Mouse (Mus musculus) forebrain, embryonic 10.5 days (tissue): ENCODE data around the gene Smpdl3a. TPM values are rescaled to one million over a fixed set of nuclear protein-coding genes. Genes with fewer than 3 reads are reported as not detected.

Experiments
- DNase-seq: peaks from one replicate; pipeline ENCODE4 v3.0.0-alpha.2; 2017; ENCODE audit warnings: low spot score; ENCODE audit errors: extremely low spot score
- H3K27ac ChIP-seq: fragments of 300-500 bp; sonication (generic); 2 replicates; pipeline ENCODE4 v1.5.1; 2016; ENCODE audit warnings: mild to moderate bottlenecking
- H3K27me3 ChIP-seq: fragments of 300-500 bp; sonication (generic); 2 replicates; pipeline ENCODE4 v1.6.1; 2016; ENCODE audit warnings: mild to moderate bottlenecking; ENCODE audit not compliant: poor library complexity, severe bottlenecking
- H3K36me3 ChIP-seq: fragments of 300-500 bp; sonication (generic); replicated peaks from 2 replicates; pipeline ENCODE4 v1.6.1; 2016; ENCODE audit warnings: mild to moderate bottlenecking, moderate library complexity
- H3K4me1 ChIP-seq: fragments of 300-500 bp; sonication (generic); 2 replicates; pipeline ENCODE4 v1.6.1; 2016
- H3K4me3 ChIP-seq: fragments of 300-500 bp; sonication (generic); 2 replicates; pipeline ENCODE4 v1.5.1; 2016; ENCODE audit warnings: mild to moderate bottlenecking, moderate library complexity
- H3K9me3 ChIP-seq: fragments of 300-500 bp; sonication (generic); 2 replicates; pipeline ENCODE4 v1.6.1; 2016; ENCODE audit warnings: mild to moderate bottlenecking, moderate library complexity
- WGBS: fragments of 180-500 bp; shearing (Covaris S2); methylation state at CpG from one replicate; pipeline ENCODE4 v1.1.7; 2016; 5-methylcytosine and 5-hydroxymethylcytosine counted together
- polyA plus RNA-seq: library from polyadenylated mRNA; unstranded; fragments of >200 nt; fragmentation: Nextera tagmentation; extraction: Ambion mirVana; gene quantifications from 2 replicates; pipeline ENCODE4 v1.2.1, GENCODE M21; 2016

Gene Smpdl3a
- polyA plus RNA-seq, 1 experiment from 2014 or later = 5.9 TPM

GRCm38 (mm10) chr10:57835094-57835493 lies 41.0 kb downstream of the Smpdl3a start:
- Histone ChIP-seq H3K4me1 (no peaks in the 10 kb centered on the region), H3K36me3 (no peaks in the 10 kb centered on the region), H3K4me3 (no peak overlapping the region), H3K27me3 (no peaks in the 10 kb centered on the region), H3K27ac (no peak overlapping the region), H3K9me3 (0 out of 2 replicates have a peak, but pooled peaks cover 2% of the 10 kb centered on the region)
- DNase-seq = no peak
- 89% methylated on average over 1 of the region's 1 CpGs for WGBS

- no peak for DNase-seq
- Histone ChIP-seq H3K36me3 (no peaks in the 10 kb centered on the region), H3K4me1 (no peaks in the 10 kb centered on the region)
These were observed 41.8 kb downstream of the Smpdl3a start for GRCm38 (mm10) chr10:57835982-57836381.

GRCm38 (mm10) chr10:57841638-57842509 lies 47.7 kb downstream of the Smpdl3a start:
- DNase-seq = peak; percentile 32
- no peak overlapping the region for H3K4me3 ChIP-seq
- H3K4me1 ChIP-seq = 0 out of 2 replicates have a peak, but pooled peaks cover 5% of the 10 kb centered on the region
- H3K27ac ChIP-seq = no peak overlapping the region
- WGBS = 45% methylated on average over 8 of the region's 8 CpGs
- H3K36me3 ChIP-seq = no peaks in the 10 kb centered on the region
- H3K27me3 ChIP-seq = no peaks in the 10 kb centered on the region
- H3K9me3 ChIP-seq = 0 out of 2 replicates have a peak, but pooled peaks cover 2% of the 10 kb centered on the region

More at GRCm38 (mm10) chr10:57835982-57836381, 41.8 kb downstream of the Smpdl3a start:
- Histone ChIP-seq H3K4me3 (no peak overlapping the region), H3K27me3 (no peaks in the 10 kb centered on the region), H3K27ac (no peak overlapping the region), H3K9me3 (0 out of 2 replicates have a peak, but pooled peaks cover 2% of the 10 kb centered on the region)

- Histone ChIP-seq H3K4me3 (no peak overlapping the region), H3K27ac (no peak overlapping the region), H3K9me3 (no peaks in the 10 kb centered on the region), H3K36me3 (no peaks in the 10 kb centered on the region), H3K27me3 (no peaks in the 10 kb centered on the region), H3K4me1 (no peaks in the 10 kb centered on the region)
- peak; percentile 30 for DNase-seq
- 58% methylated on average over 6 of the region's 6 CpGs for WGBS
These were observed 54.0 kb downstream of the Smpdl3a start for GRCm38 (mm10) chr10:57847916-57848682.

Other genes starting within 250 kb of the Smpdl3a start
- 1.6 and 2.2 TPM in 2 replicates for gene Pkib, start 162.4 kb upstream of the Smpdl3a start, polyA plus RNA-seq
- 140 and 229 TPM in 2 replicates for gene Fabp7, start 9.5 kb upstream of the Smpdl3a start, polyA plus RNA-seq